Mouse (Mus musculus): Measurements from ENCODE around the gene Ddc. TPM values are rescaled to one million over a fixed set of nuclear protein-coding genes. Genes with fewer than 3 reads are reported as not detected.

Gene Ddc
- total and polyA plus RNA-seq, 3 experiments, result 0.17 to 0.33 TPM; not detected in 1

DNA sequence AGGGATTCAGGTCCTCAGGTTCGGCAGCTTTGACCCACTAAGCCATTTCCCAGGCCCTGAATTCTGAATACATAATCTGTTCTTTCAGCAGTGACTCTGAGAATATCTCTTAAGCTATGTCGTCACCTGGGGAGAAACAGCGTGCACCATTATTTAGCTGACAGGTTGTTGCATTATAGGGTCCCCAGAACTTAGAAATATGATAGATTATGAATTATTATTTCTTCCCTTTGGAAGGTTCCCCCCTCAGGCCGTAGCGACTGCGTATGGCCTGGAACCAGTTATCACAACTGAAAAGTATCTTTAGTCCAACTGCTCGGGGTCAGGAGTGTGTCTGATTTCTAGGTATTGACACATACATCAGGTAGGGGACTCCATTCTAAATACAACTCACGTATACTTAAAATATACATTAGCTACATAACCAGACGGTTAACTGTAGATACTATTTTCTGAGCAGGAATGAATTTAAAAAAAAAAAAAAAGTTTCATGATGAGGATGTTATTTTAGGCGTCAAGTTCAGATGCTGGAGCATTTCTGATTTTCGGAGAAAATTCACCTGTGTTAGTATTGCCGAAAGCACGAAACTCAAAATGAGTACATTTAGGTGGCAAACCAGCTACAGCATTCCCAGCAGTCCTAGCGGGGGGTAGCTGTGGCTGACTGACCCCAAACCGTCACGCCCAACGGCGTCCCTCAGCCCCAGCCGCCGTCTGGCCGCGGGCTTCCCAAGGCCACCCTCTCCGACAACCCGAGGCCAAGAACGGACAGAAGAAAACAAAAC is 89.7 kb downstream of the Ddc start:
- H3K79me2 ChIP-seq (replicated peaks; ENCODE audit: control insufficient read depth, extremely low read depth, insufficient read depth, poor library complexity, severe bottlenecking), result peaks cover 44% of the 10 kb centered on the region
- peak overlapping the region; percentile 76 for H3K9ac ChIP-seq (ENCODE audit: insufficient read depth, low read depth)
- H3K4me2 ChIP-seq (ENCODE audit: insufficient read depth, low read depth, poor library complexity, severe bottlenecking), result peak overlapping the region; percentile 92
- peaks cover 5 to 62% of the 10 kb centered on the region in 2 experiments for H3K4me1 ChIP-seq (ENCODE audit: control insufficient read depth in 1 of 2, insufficient read depth in 2 of 2)
- H3K27me3 ChIP-seq (replicated peaks), result no peaks in the 10 kb centered on the region
- in situ Hi-C loops (cut with MboI; ENCODE audit: low pct_ligation_motif_present, low pct_unique_long_range_greater_than_20kb, low sequenced_read_pairs), result loop anchor here (25.0 kb wide), 3 partner anchors 404 to 729 kb away; no protein-coding TSS in a partner anchor
- no peak for TF ChIP-seq KAT2A (IDR thresholded peaks at IDR 0.05; ENCODE audit: insufficient replicate concordance, low read length)
- TF ChIP-seq CHD1 (IDR thresholded peaks at IDR 0.05; ENCODE audit: low read depth, low read length), result peak; percentile 93
- no peak for TF ChIP-seq NELFE (IDR thresholded peaks at IDR 0.05; ENCODE audit: low read depth, low read length)
- peak; percentile 31; the same call in 1 of the 2 replicates for TF ChIP-seq POLR2AphosphoS2 (IDR thresholded peaks at IDR 0.05; ENCODE audit: low read depth, low read length)
- TF ChIP-seq USF2 (conservative IDR thresholded peaks at IDR 0.05; ENCODE audit: low read depth, low read length), result no peak
- TF ChIP-seq IRF4 (IDR thresholded peaks at IDR 0.05; ENCODE audit: low read depth, low read length), result peak; percentile 78; the same call in 1 of the 2 replicates
- TF ChIP-seq MAZ (IDR thresholded peaks at IDR 0.05; ENCODE audit: low read depth, low read length), result 0 out of 2 replicates have a peak, but pooled peaks have one; percentile 83
- TF ChIP-seq MEF2A (IDR thresholded peaks at IDR 0.05; ENCODE audit: borderline replicate concordance, low read depth, low read length), result peak; percentile 67; the same call in 1 of the 2 replicates
- TF ChIP-seq MYC (IDR thresholded peaks at IDR 0.05; ENCODE audit: low read depth, low read length), result peak; percentile 57; the same call in 1 of the 2 replicates
- peak; percentile 78 for TF ChIP-seq TBP (conservative IDR thresholded peaks at IDR 0.05; ENCODE audit: low read depth, low read length)
- peak; percentile 55 for DNase-seq (ENCODE audit: extremely low read depth)
- no peaks in the 10 kb centered on the region for H3K9me3 ChIP-seq (replicated peaks; ENCODE audit: low read length)
- H3K4me3 ChIP-seq (replicated peaks in 1 of 3; ENCODE audit: low read depth in 2 of 3, low read length in 2 of 3, poor library complexity in 1 of 3), result peak overlapping the region; percentile 62 to 87 (median 73)
- H3K27ac ChIP-seq (ENCODE audit: insufficient read depth, low read depth), result peak overlapping the region; percentile 95
- H3K36me3 ChIP-seq (replicated peaks in 1 of 2; ENCODE audit: control insufficient read depth in 1 of 2, insufficient read depth in 1 of 2, low read length in 1 of 2), result peaks cover 14 to 27% of the 10 kb centered on the region in 2 experiments
- dilution Hi-C loops (cut with MboI; ENCODE audit: extremely low pct_ligation_motif_present, extremely low pct_unique_long_range_greater_than_20kb, low sequenced_read_pairs), result loop anchor here (25.0 kb wide), 1 partner anchor 154 kb away; no protein-coding TSS in a partner anchor

DNA sequence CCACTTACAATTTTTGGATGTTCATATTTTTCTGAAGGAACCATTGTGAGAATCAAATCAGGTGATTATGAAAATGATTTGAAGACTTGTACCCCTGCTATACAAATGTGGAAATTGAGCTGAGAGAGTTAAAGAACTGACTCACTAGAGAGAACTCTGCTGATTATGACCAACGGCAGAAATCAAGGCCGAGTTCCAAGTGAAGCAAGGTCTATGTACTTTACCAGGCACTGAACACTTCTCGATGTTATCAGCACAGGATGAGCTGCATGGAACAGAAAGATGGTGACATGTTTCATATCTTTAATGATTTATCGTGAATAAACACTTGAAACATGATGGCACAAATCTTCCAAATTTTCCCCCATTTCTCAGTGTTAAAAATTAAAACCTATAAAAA is 92.0 kb downstream of the Ddc start:
- in situ Hi-C loops (cut with MboI; ENCODE audit: low pct_ligation_motif_present, low pct_unique_long_range_greater_than_20kb, low sequenced_read_pairs) (loop anchor here (25.0 kb wide), 3 partner anchors 406 to 731 kb away; no protein-coding TSS in a partner anchor), dilution Hi-C loops (cut with MboI; ENCODE audit: extremely low pct_ligation_motif_present, extremely low pct_unique_long_range_greater_than_20kb, low sequenced_read_pairs) (loop anchor here (25.0 kb wide), 1 partner anchor 156 kb away; no protein-coding TSS in a partner anchor)
- H3K9me3 ChIP-seq (replicated peaks; ENCODE audit: low read length), result no peaks in the 10 kb centered on the region
- H3K4me3 ChIP-seq (replicated peaks in 1 of 3; ENCODE audit: low read depth in 2 of 3, low read length in 2 of 3, poor library complexity in 1 of 3), result peak overlapping the region in 1 of 3 experiments; percentile 62
- H3K27ac ChIP-seq (ENCODE audit: insufficient read depth, low read depth), result peak overlapping the region; percentile 49; the same call in 1 of the 2 replicates
- H3K4me1 ChIP-seq (ENCODE audit: control insufficient read depth in 1 of 2, insufficient read depth in 2 of 2), result peaks cover 7 to 67% of the 10 kb centered on the region in 2 experiments
- H3K27me3 ChIP-seq (replicated peaks), result no peaks in the 10 kb centered on the region
- peak overlapping the region; percentile 76 for H3K9ac ChIP-seq (ENCODE audit: insufficient read depth, low read depth)
- H3K4me2 ChIP-seq (ENCODE audit: insufficient read depth, low read depth, poor library complexity, severe bottlenecking), result peak overlapping the region; percentile 59; the same call in 1 of the 2 replicates
- peaks cover 64% of the 10 kb centered on the region for H3K79me2 ChIP-seq (replicated peaks; ENCODE audit: control insufficient read depth, extremely low read depth, insufficient read depth, poor library complexity, severe bottlenecking)
- peaks cover 34 to 49% of the 10 kb centered on the region in 2 experiments for H3K36me3 ChIP-seq (replicated peaks in 1 of 2; ENCODE audit: control insufficient read depth in 1 of 2, insufficient read depth in 1 of 2, low read length in 1 of 2)
- DNase-seq (ENCODE audit: extremely low read depth), result no peak
- TF ChIP-seq TBP (conservative IDR thresholded peaks at IDR 0.05; ENCODE audit: low read depth, low read length), result no peak
- no peak for TF ChIP-seq SMC3 (IDR thresholded peaks at IDR 0.05; ENCODE audit: low read depth, low read length)
- no peak for TF ChIP-seq BHLHE40 (IDR thresholded peaks at IDR 0.05; ENCODE audit: low read depth, low read length)
- no peak for TF ChIP-seq MXI1 (IDR thresholded peaks at IDR 0.05; ENCODE audit: low read depth, low read length)
- TF ChIP-seq MAFK (IDR thresholded peaks at IDR 0.05; ENCODE audit: insufficient replicate concordance, low read length), result no peak
- no peak for TF ChIP-seq KAT2A (IDR thresholded peaks at IDR 0.05; ENCODE audit: insufficient replicate concordance, low read length)

Data from CH12.LX (cell line).